Mouse (Mus musculus) gastrocnemius, postnatal 10 days (tissue): ENCODE results near the gene Serpinb1b. TPM values are rescaled to one million over a fixed set of nuclear protein-coding genes. Genes with fewer than 3 reads are reported as not detected.
A peak's percentile ranks its signal among the peaks of the same experiment; 100 is the strongest.
"Not testable (repeated sequence)": the region's sequence is repeated elsewhere in the genome, so short reads cannot be mapped to it uniquely, and the experiment has no call there.

ENCODE experiments used
- DNase-seq: peaks from one replicate; pipeline ENCODE4 v3.0.0; 2021; ENCODE audit warnings: mixed read lengths
- long read RNA-seq, 2 experiments: library from polyadenylated mRNA; stranded (forward); transcript quantifications; one replicate each; pipeline ENCODE4 v2.0.0; 2021
- total RNA-seq, 2 experiments: library from RNA; stranded (reverse); gene quantifications; 2 replicates each; pipeline ENCODE4 v1.2.3; 2021

The Serpinb1b gene
- total RNA-seq = under 1 TPM; 0.14 to 0.25 TPM
- long read RNA-seq, experiment 1 = 0 reads
- long read RNA-seq, experiment 2 = 0 reads

GRCm38 (mm10) chr13:33078056-33078705 is at the start of gene Serpinb1b:
TSS of gene Serpinb1b (plus strand) at chr13:33078575.
- no peak for DNase-seq

GRCm38 (mm10) chr13:33029478-33029877 is 48.9 kb upstream of the Serpinb1b start:
- DNase-seq = not testable (repeated sequence)

- DNase-seq = no peak
Measured at GRCm38 (mm10) chr13:33030281-33030680, 48.1 kb upstream of the Serpinb1b start.

GRCm38 (mm10) chr13:33035506-33035905 is 42.9 kb upstream of the Serpinb1b start:
- DNase-seq = no peak

- no peak for DNase-seq
Measured at GRCm38 (mm10) chr13:33043542-33043941, 34.8 kb upstream of the Serpinb1b start.

- DNase-seq = no peak
Measured at GRCm38 (mm10) chr13:33047234-33047633, 31.1 kb upstream of the Serpinb1b start.

- DNase-seq = no peak
Measured at GRCm38 (mm10) chr13:33048187-33048586, 30.2 kb upstream of the Serpinb1b start.

GRCm38 (mm10) chr13:33051697-33052096 is 26.7 kb upstream of the Serpinb1b start:
- DNase-seq = no peak

- no peak for DNase-seq
Measured at GRCm38 (mm10) chr13:33063048-33063447, 15.3 kb upstream of the Serpinb1b start.

- no peak for DNase-seq
Measured at GRCm38 (mm10) chr13:33067387-33067977, 10.9 kb upstream of the Serpinb1b start.

GRCm38 (mm10) chr13:33068164-33068563 is 10.2 kb upstream of the Serpinb1b start:
- no peak for DNase-seq

GRCm38 (mm10) chr13:33071776-33072175 is 6.6 kb upstream of the Serpinb1b start:
- no peak for DNase-seq

- DNase-seq = peak; percentile 21
Measured at GRCm38 (mm10) chr13:33074029-33074428, 4.3 kb upstream of the Serpinb1b start.

- DNase-seq = no peak
Measured at GRCm38 (mm10) chr13:33076247-33076646, 2.1 kb upstream of the Serpinb1b start.

GRCm38 (mm10) chr13:33077026-33077685 is 1.2 kb upstream of the Serpinb1b start:
- DNase-seq = no peak

GRCm38 (mm10) chr13:33079391-33079790 is 1.0 kb downstream of the Serpinb1b start:
- DNase-seq = no peak

GRCm38 (mm10) chr13:33080356-33080755 is 2.0 kb downstream of the Serpinb1b start:
- no peak for DNase-seq

GRCm38 (mm10) chr13:33083834-33084233 is 5.5 kb downstream of the Serpinb1b start:
- DNase-seq = no peak

- DNase-seq = no peak
Measured at GRCm38 (mm10) chr13:33084975-33085694, 6.8 kb downstream of the Serpinb1b start.

GRCm38 (mm10) chr13:33085695-33086432 is 7.5 kb downstream of the Serpinb1b start:
- no peak for DNase-seq

- no peak for DNase-seq
Measured at GRCm38 (mm10) chr13:33089566-33089965, 11.2 kb downstream of the Serpinb1b start.

- DNase-seq = no peak
Measured at GRCm38 (mm10) chr13:33090546-33090945, 12.2 kb downstream of the Serpinb1b start.
